ENCODE assay signal across 21 mouse cellular contexts in the genomic region with DNA sequence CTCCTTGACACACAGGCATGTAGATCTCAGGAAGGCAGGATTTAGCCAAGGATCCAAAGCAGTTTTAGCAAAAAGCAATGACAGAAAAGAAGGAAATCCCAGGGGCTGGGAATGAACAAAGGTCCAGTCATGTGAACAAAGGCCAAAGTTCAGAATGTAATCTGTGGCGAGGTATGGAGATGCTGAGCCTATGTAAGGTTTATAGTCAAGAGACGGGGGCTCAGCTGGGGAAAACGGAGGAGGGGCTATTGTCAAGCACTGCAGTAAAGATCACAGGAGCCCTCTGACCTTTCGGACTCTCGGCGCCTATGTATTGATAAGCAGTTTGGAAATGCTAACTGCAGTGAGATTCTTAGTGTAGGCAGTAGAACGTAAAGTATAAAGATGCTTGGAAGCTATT.
DNase-seq lines count a peak whose midpoint lies in the region; ATAC-seq lines count a peak whose summit lies in the region.
"Had no signal": no experiment of that assay in that cellular context is flagged by ENCODE, and none has a peak within 500 bp of the region (broad histone marks: within the 10 kb centered on the region; RNA-seq: fewer than 3 reads in every experiment).

No protein-coding gene starts in this region.

- no peak overlapping the region for H3K9ac ChIP-seq in liver, embryonic 11.5 days (ENCODE audit: low read depth, low read length)
- H3K9ac ChIP-seq: embryonic facial prominence, embryonic 15.5 days; forebrain, embryonic 15.5 days; heart, embryonic 12.5 days; hindbrain, embryonic 12.5 days had no signal

- ATAC-seq in liver, embryonic 11.5 days (replicated peaks; ENCODE audit: low FRiP score): no peak
- ATAC-seq: CD4-positive, CD25-positive, alpha-beta regulatory T cell, adult 4 months; forebrain, embryonic 15.5 days had no signal

- no peak overlapping the region for H3K4me3 ChIP-seq in liver, embryonic 11.5 days (ENCODE audit: low read depth, low read length)
- H3K4me3 ChIP-seq in embryonic facial prominence, embryonic 10.5 days: no peak overlapping the region
- H3K4me3 ChIP-seq: embryonic facial prominence, embryonic 15.5 days; erythroblast, embryonic 14.5 days; forebrain, embryonic 10.5 days; forebrain, embryonic 15.5 days; heart, adult 2 months; heart, embryonic 12.5 days; hindbrain, embryonic 12.5 days had no signal

- H3K9me3 ChIP-seq in liver, embryonic 11.5 days (ENCODE audit: control insufficient read depth, low read length): no peaks in the 10 kb centered on the region
- no peaks in the 10 kb centered on the region for H3K9me3 ChIP-seq in embryonic facial prominence, embryonic 10.5 days
- H3K9me3 ChIP-seq: embryonic facial prominence, embryonic 15.5 days; forebrain, embryonic 10.5 days; forebrain, embryonic 15.5 days; G1E; heart, embryonic 12.5 days; hindbrain, embryonic 12.5 days had no signal

- peak; percentile 39 for DNase-seq in embryo, embryonic 10.5 days (ENCODE audit: low spot score)
- DNase-seq in embryo, embryonic 10 days (ENCODE audit: low spot score): no peak
- DNase-seq in liver, embryonic 11.5 days (ENCODE audit: low spot score): peak; percentile 27
- DNase-seq in liver: no peak
- peak; percentile 10 for DNase-seq in embryonic facial prominence, embryonic 10.5 days (ENCODE audit: low spot score)
- peak; percentile 43 for DNase-seq in yolk sac, embryonic 10.5 days (ENCODE audit: low spot score)
- DNase-seq in urinary bladder, adult 2 months (ENCODE audit: low spot score): no peak
- DNase-seq: adrenal gland, adult 8-10 months; adrenal gland, postnatal 36 days; B cell, adult 2 months; cerebellum, adult 2 months; cerebellum, postnatal 10 days; heart, adult 2 months had no signal

- H3K27me3 ChIP-seq in liver, embryonic 11.5 days (replicated peaks; ENCODE audit: control insufficient read depth, insufficient read depth, low read length): no peaks in the 10 kb centered on the region
- H3K27me3 ChIP-seq in embryonic facial prominence, embryonic 10.5 days (replicated peaks; ENCODE audit: low read depth, poor library complexity, severe bottlenecking): no peaks in the 10 kb centered on the region
- H3K27me3 ChIP-seq: embryonic facial prominence, embryonic 15.5 days; forebrain, embryonic 15.5 days; heart, embryonic 12.5 days; hindbrain, embryonic 12.5 days had no signal

- WGBS in liver, embryonic 11.5 days: 43% methylated on average over 7 of the region's 7 CpGs
- 29% methylated on average over 7 of the region's 7 CpGs for WGBS in embryonic facial prominence, embryonic 10.5 days

- no peak overlapping the region for H3K27ac ChIP-seq in liver, embryonic 11.5 days (ENCODE audit: low read depth, low read length)
- no peak overlapping the region for H3K27ac ChIP-seq in embryonic facial prominence, embryonic 10.5 days (replicated peaks)
- H3K27ac ChIP-seq: embryonic facial prominence, embryonic 15.5 days; forebrain, embryonic 10.5 days; forebrain, embryonic 15.5 days; heart, adult 2 months; hindbrain, embryonic 12.5 days had no signal

- no peak overlapping the region for H3K4me2 ChIP-seq in liver, embryonic 11.5 days
- H3K4me2 ChIP-seq: embryonic facial prominence, embryonic 15.5 days; forebrain, embryonic 15.5 days; heart, embryonic 12.5 days; hindbrain, embryonic 12.5 days had no signal

- no peaks in the 10 kb centered on the region for H3K36me3 ChIP-seq in liver, embryonic 11.5 days (ENCODE audit: control insufficient read depth, insufficient read depth, low read length)
- no peaks in the 10 kb centered on the region for H3K36me3 ChIP-seq in embryonic facial prominence, embryonic 10.5 days (replicated peaks)
- H3K36me3 ChIP-seq: embryonic facial prominence, embryonic 15.5 days; forebrain, embryonic 10.5 days; forebrain, embryonic 15.5 days; G1E; heart, embryonic 12.5 days; hindbrain, embryonic 12.5 days had no signal

- H3K4me1 ChIP-seq in liver, embryonic 11.5 days (replicated peaks; ENCODE audit: control insufficient read depth, insufficient read depth, low read length): no peaks in the 10 kb centered on the region
- peaks cover 16% of the 10 kb centered on the region for H3K4me1 ChIP-seq in embryonic facial prominence, embryonic 10.5 days
- H3K4me1 ChIP-seq: embryonic facial prominence, embryonic 15.5 days; forebrain, embryonic 15.5 days; heart, embryonic 12.5 days had no signal

Comparison
In these comparisons a context has a peak if more than half of its experiments do, and no peak if none do; other contexts are left out.
1. DNase-seq: peak in embryo, embryonic 10.5 days (single experiment), liver, embryonic 11.5 days (single experiment), embryonic facial prominence, embryonic 10.5 days (single experiment) and yolk sac, embryonic 10.5 days (single experiment); none in embryo, embryonic 10 days (single experiment), liver (single experiment) and urinary bladder, adult 2 months (single experiment).